Mouse (Mus musculus) testis, adult 2 months (tissue): Measurements from ENCODE around the gene Gm20388. TPM values are rescaled to one million over a fixed set of nuclear protein-coding genes. Genes with fewer than 3 reads are reported as not detected.

Experiments
- H3K27ac ChIP-seq: fragments of 200-500 bp; 2 replicates; pipeline ENCODE4 v1.5.1; 2012; ENCODE audit warnings: low read depth, low read length; ENCODE audit not compliant: control insufficient read depth, insufficient read depth
- H3K27me3 ChIP-seq: fragments of 200-500 bp; 2 replicates; pipeline ENCODE4 v1.6.1; 2012; ENCODE audit warnings: mild to moderate bottlenecking, low read length, moderate library complexity; ENCODE audit not compliant: control insufficient read depth, insufficient read depth
- H3K36me3 ChIP-seq: fragments of 200-500 bp; 2 replicates; pipeline ENCODE4 v1.6.1; 2012; ENCODE audit warnings: mild to moderate bottlenecking, low read length; ENCODE audit not compliant: control insufficient read depth, insufficient read depth
- H3K4me1 ChIP-seq: fragments of 200-500 bp; 2 replicates; pipeline ENCODE4 v1.6.1; 2012; ENCODE audit warnings: low read length; ENCODE audit not compliant: control insufficient read depth, insufficient read depth
- H3K4me3 ChIP-seq: fragments of 200-500 bp; 2 replicates; pipeline ENCODE4 v1.5.1; 2012; ENCODE audit warnings: low read depth, mild to moderate bottlenecking, low read length, moderate library complexity, mixed read lengths; ENCODE audit not compliant: control insufficient read depth
- CTCF ChIP-seq: fragments of 200-500 bp; IDR thresholded peaks from 2 replicates; pipeline ENCODE4 v1.5.1; 2012; ENCODE audit warnings: low read depth, mild to moderate bottlenecking, inconsistent platforms, low read length, moderate library complexity; ENCODE audit not compliant: control insufficient read depth, insufficient read depth, insufficient replicate concordance
- POLR2A ChIP-seq: fragments of 200-500 bp; IDR thresholded peaks from 2 replicates; pipeline ENCODE4 v1.6.1; 2012; ENCODE audit warnings: low read depth, mild to moderate bottlenecking, inconsistent platforms, low read length, moderate library complexity; ENCODE audit not compliant: control insufficient read depth
- polyA plus RNA-seq: library from polyadenylated mRNA; depleted of rRNA; stranded (reverse); fragments of >200 nt; gene quantifications from 2 replicates; pipeline ENCODE4 v1.2.3, GENCODE M21; 2012

Gm20388 gene
- polyA plus RNA-seq, 1 experiment = 5.6 TPM

GRCm38 (mm10) chr8:122852546-122852905 lies 2941.9 kb downstream of the Gm20388 start:
- Histone ChIP-seq H3K4me3 (no peak overlapping the region), H3K4me1 (no peaks in the 10 kb centered on the region), H3K27ac (no peak overlapping the region), H3K27me3 (no peaks in the 10 kb centered on the region), H3K36me3 (no peaks in the 10 kb centered on the region)
- TF ChIP-seq POLR2A = no peak
- TF ChIP-seq CTCF = no peak

GRCm38 (mm10) chr8:122853340-122853771 lies 2942.7 kb downstream of the Gm20388 start:
- no peaks in the 10 kb centered on the region for H3K4me1 ChIP-seq
- H3K4me3 ChIP-seq = no peak overlapping the region
- H3K27me3 ChIP-seq = no peaks in the 10 kb centered on the region
- TF ChIP-seq POLR2A (no peak), CTCF (no peak)
- H3K36me3 ChIP-seq = no peaks in the 10 kb centered on the region
- no peak overlapping the region for H3K27ac ChIP-seq

- H3K27me3 ChIP-seq = no peaks in the 10 kb centered on the region
- H3K4me1 ChIP-seq = no peaks in the 10 kb centered on the region
- TF ChIP-seq POLR2A (no peak), CTCF (no peak)
- no peaks in the 10 kb centered on the region for H3K36me3 ChIP-seq
- no peak overlapping the region for H3K27ac ChIP-seq
- no peak overlapping the region for H3K4me3 ChIP-seq
These were observed 2943.7 kb downstream of the Gm20388 start for GRCm38 (mm10) chr8:122854388-122854787.

GRCm38 (mm10) chr8:122855123-122855522 lies 2944.5 kb downstream of the Gm20388 start:
- Histone ChIP-seq H3K36me3 (no peaks in the 10 kb centered on the region), H3K27me3 (no peaks in the 10 kb centered on the region), H3K4me1 (no peaks in the 10 kb centered on the region), H3K4me3 (no peak overlapping the region), H3K27ac (no peak overlapping the region)
- no peak for TF ChIP-seq POLR2A
- TF ChIP-seq CTCF = no peak

- TF ChIP-seq POLR2A (no peak), CTCF (no peak)
- H3K4me1 ChIP-seq = no peaks in the 10 kb centered on the region
- H3K27me3 ChIP-seq = no peaks in the 10 kb centered on the region
- no peak overlapping the region for H3K27ac ChIP-seq
- no peak overlapping the region for H3K4me3 ChIP-seq
- H3K36me3 ChIP-seq = no peaks in the 10 kb centered on the region
These were observed 2945.6 kb downstream of the Gm20388 start for GRCm38 (mm10) chr8:122856288-122856687.

- TF ChIP-seq POLR2A (no peak), CTCF (no peak)
- Histone ChIP-seq H3K4me1 (peaks cover 5% of the 10 kb centered on the region), H3K27me3 (no peaks in the 10 kb centered on the region), H3K4me3 (no peak overlapping the region), H3K36me3 (no peaks in the 10 kb centered on the region), H3K27ac (no peak overlapping the region)
These were observed 2949.2 kb downstream of the Gm20388 start for GRCm38 (mm10) chr8:122859843-122860242.

- no peaks in the 10 kb centered on the region for H3K36me3 ChIP-seq
- H3K27ac ChIP-seq = no peak overlapping the region
- H3K4me1 ChIP-seq = peaks cover 10% of the 10 kb centered on the region
- peak overlapping the region; percentile 55 for H3K4me3 ChIP-seq
- H3K27me3 ChIP-seq = no peaks in the 10 kb centered on the region
- TF ChIP-seq POLR2A = no peak
- no peak for TF ChIP-seq CTCF
These were observed 2954.1 kb downstream of the Gm20388 start for GRCm38 (mm10) chr8:122864719-122865129.

GRCm38 (mm10) chr8:122865441-122865840 lies 2954.8 kb downstream of the Gm20388 start:
- 0 out of 2 replicates have a peak, but pooled peaks have one; percentile 11 for TF ChIP-seq CTCF
- no peak for TF ChIP-seq POLR2A
- Histone ChIP-seq H3K4me1 (peaks cover 13% of the 10 kb centered on the region), H3K27me3 (no peaks in the 10 kb centered on the region), H3K4me3 (no peak overlapping the region), H3K27ac (no peak overlapping the region), H3K36me3 (no peaks in the 10 kb centered on the region)
